Comparison of ENCODE assay signal across 15 mouse cellular contexts in the genomic region with DNA sequence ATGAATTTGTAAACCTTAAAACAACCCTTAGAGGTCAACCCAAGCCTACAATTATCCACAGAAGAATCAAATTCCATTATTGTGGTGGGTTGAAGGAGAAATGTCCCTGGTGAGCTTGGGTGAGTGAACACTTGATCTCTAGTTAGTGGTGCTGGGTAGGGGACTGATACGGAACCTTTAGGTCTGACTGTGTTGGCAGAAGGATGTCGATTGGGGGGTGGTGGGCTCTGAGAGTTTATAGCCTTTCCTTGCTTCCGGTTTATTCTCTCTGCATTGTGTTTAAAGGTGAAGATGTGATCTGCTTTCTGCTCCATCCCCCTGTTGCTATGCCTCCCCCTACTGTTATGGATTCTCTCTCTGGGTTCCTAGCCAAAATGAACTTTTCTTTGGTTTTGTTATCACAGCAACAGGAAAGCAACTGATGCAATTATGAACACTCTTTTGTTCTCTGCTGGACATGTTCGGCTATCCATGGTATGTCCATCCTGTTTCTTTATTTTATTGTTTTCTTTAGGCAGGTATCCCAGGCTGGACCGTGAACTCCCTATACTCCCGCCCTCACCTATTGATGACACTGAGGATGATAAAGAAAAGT. TPM values are rescaled to one million over a fixed set of nuclear protein-coding genes. Genes with fewer than 3 reads are reported as not detected.
DNase-seq lines count a peak whose midpoint lies in the region; ATAC-seq lines count a peak whose summit lies in the region.
"Had no signal": no experiment of that assay in that cellular context is flagged by ENCODE, and none has a peak within 500 bp of the region (broad histone marks: within the 10 kb centered on the region; RNA-seq: fewer than 3 reads in every experiment).

No protein-coding gene starts in this region.

- no peak overlapping the region for H3K4me3 ChIP-seq in heart, embryonic 11.5 days (ENCODE audit: low read depth, low read length)
- no peak overlapping the region for H3K4me3 ChIP-seq in kidney, embryonic 14.5 days (ENCODE audit: low read length)
- H3K4me3 ChIP-seq in hindbrain, embryonic 13.5 days: no peak overlapping the region
- no peak overlapping the region for H3K4me3 ChIP-seq in forebrain, embryonic 13.5 days
- H3K4me3 ChIP-seq: erythroblast, embryonic 14.5 days; stomach, embryonic 15.5 days had no signal

- no peak overlapping the region; the same call in 1 of the 2 replicates for H3K9ac ChIP-seq in heart, embryonic 11.5 days (ENCODE audit: low read depth, low read length)
- no peak overlapping the region for H3K9ac ChIP-seq in kidney, embryonic 14.5 days (ENCODE audit: low read depth, low read length)
- no peak overlapping the region for H3K9ac ChIP-seq in hindbrain, embryonic 13.5 days
- no peak overlapping the region for H3K9ac ChIP-seq in forebrain, embryonic 13.5 days
- H3K9ac ChIP-seq: liver, embryonic 14.5 days; stomach, embryonic 15.5 days had no signal

- no peak overlapping the region; the same call in 1 of the 2 replicates for H3K27ac ChIP-seq in heart, embryonic 11.5 days (ENCODE audit: low read depth, low read length)
- H3K27ac ChIP-seq in kidney, embryonic 14.5 days (ENCODE audit: low read depth, low read length): no peak overlapping the region
- H3K27ac ChIP-seq in hindbrain, embryonic 13.5 days: no peak overlapping the region
- H3K27ac ChIP-seq in forebrain, embryonic 13.5 days: no peak overlapping the region
- H3K27ac ChIP-seq: liver, embryonic 14.5 days had no signal

- intact Hi-C loops in heart, postnatal 25 days (cut with DNase I): loop anchor here (10.0 kb wide), 2 partner anchors 396 to 466 kb away; no protein-coding TSS in a partner anchor

- WGBS in heart, embryonic 11.5 days (ENCODE audit: insufficient replicate concordance): 57% methylated on average over 6 of the region's 6 CpGs
- WGBS in kidney, embryonic 14.5 days: 56% methylated on average over 6 of the region's 6 CpGs
- WGBS in hindbrain, embryonic 13.5 days: 59% methylated on average over 6 of the region's 6 CpGs
- WGBS in forebrain, embryonic 13.5 days: 60% methylated on average over 6 of the region's 6 CpGs

- no peaks in the 10 kb centered on the region for H3K36me3 ChIP-seq in heart, embryonic 11.5 days (ENCODE audit: control insufficient read depth, insufficient read depth, low read length)
- H3K36me3 ChIP-seq in kidney, embryonic 14.5 days (ENCODE audit: control insufficient read depth, insufficient read depth, low read length): no peaks in the 10 kb centered on the region
- peaks cover 4% of the 10 kb centered on the region for H3K36me3 ChIP-seq in hindbrain, embryonic 13.5 days
- 0 out of 2 replicates have a peak, but pooled peaks cover 4% of the 10 kb centered on the region for H3K36me3 ChIP-seq in forebrain, embryonic 13.5 days (ENCODE audit: poor library complexity, severe bottlenecking)
- H3K36me3 ChIP-seq: stomach, embryonic 15.5 days had no signal

- no peaks in the 10 kb centered on the region for H3K4me1 ChIP-seq in heart, embryonic 11.5 days (ENCODE audit: control insufficient read depth, insufficient read depth, low read length)
- H3K4me1 ChIP-seq in kidney, embryonic 14.5 days (ENCODE audit: control insufficient read depth, insufficient read depth, low read length): 0 out of 2 replicates have a peak, but pooled peaks cover 8% of the 10 kb centered on the region
- H3K4me1 ChIP-seq in hindbrain, embryonic 13.5 days (replicated peaks): peaks cover 20% of the 10 kb centered on the region
- peaks cover 13% of the 10 kb centered on the region for H3K4me1 ChIP-seq in forebrain, embryonic 13.5 days
- H3K4me1 ChIP-seq: stomach, embryonic 15.5 days had no signal

- H3K27me3 ChIP-seq in heart, embryonic 11.5 days (ENCODE audit: control insufficient read depth, insufficient read depth, low read length): no peaks in the 10 kb centered on the region
- H3K27me3 ChIP-seq in kidney, embryonic 14.5 days (ENCODE audit: control insufficient read depth, insufficient read depth, low read length): no peaks in the 10 kb centered on the region
- H3K27me3 ChIP-seq in hindbrain, embryonic 13.5 days: no peaks in the 10 kb centered on the region
- no peaks in the 10 kb centered on the region for H3K27me3 ChIP-seq in forebrain, embryonic 13.5 days
- H3K27me3 ChIP-seq: stomach, embryonic 15.5 days had no signal

- DNase-seq in heart, postnatal 25 days (ENCODE audit: low spot score): no peak
- DNase-seq in kidney, postnatal 10 days: no peak
- DNase-seq in 3T3-L1 (ENCODE audit: low read depth, low spot score): peak; percentile 56
- DNase-seq in gastrocnemius, adult 8-10 months (ENCODE audit: low spot score in 2 of 2): no peak
- DNase-seq: cerebellum, adult 11 months had no signal

- no peaks in the 10 kb centered on the region for H3K9me3 ChIP-seq in heart, embryonic 11.5 days (replicated peaks; ENCODE audit: control insufficient read depth, low read length)
- no peaks in the 10 kb centered on the region for H3K9me3 ChIP-seq in kidney, embryonic 14.5 days (ENCODE audit: control insufficient read depth, low read length)
- no peaks in the 10 kb centered on the region for H3K9me3 ChIP-seq in hindbrain, embryonic 13.5 days
- peaks cover 3% of the 10 kb centered on the region; the same call in 1 of the 2 replicates for H3K9me3 ChIP-seq in forebrain, embryonic 13.5 days (replicated peaks)
- H3K9me3 ChIP-seq: stomach, embryonic 15.5 days had no signal

- ATAC-seq in heart, embryonic 11.5 days (replicated peaks; ENCODE audit: insufficient number of reproducible peaks, low FRiP score, low TSS enrichment): no peak
- ATAC-seq in kidney, embryonic 14.5 days (ENCODE audit: low FRiP score, low TSS enrichment): no peak
- no peak for ATAC-seq in hindbrain, embryonic 13.5 days (ENCODE audit: low FRiP score)
- ATAC-seq in forebrain, embryonic 13.5 days: no peak
- ATAC-seq: activated CD4-positive, CD25-positive, alpha-beta regulatory T cell, adult 4 months had no signal

- H3K4me2 ChIP-seq in heart, embryonic 11.5 days: peak overlapping the region; percentile 61; the same call in 1 of the 2 replicates
- peak overlapping the region; percentile 36; the same call in 1 of the 2 replicates for H3K4me2 ChIP-seq in kidney, embryonic 14.5 days (replicated peaks; ENCODE audit: low read depth, low read length)
- peak overlapping the region; percentile 66; the same call in 1 of the 2 replicates for H3K4me2 ChIP-seq in hindbrain, embryonic 13.5 days
- H3K4me2 ChIP-seq in forebrain, embryonic 13.5 days: no peak overlapping the region; the same call in 1 of the 2 replicates

RNA-seq across cellular contexts. Expression of a gene that starts 2.2 kb away (rescaled TPM):
- polyA plus RNA-seq in heart, embryonic 11.5 days (2014; fragmentation: Nextera tagmentation; extraction: Ambion mirVana): 12.3 and 12.7 TPM in 2 replicates
- 1 to 10 TPM; 2.4 to 3.3 TPM for total RNA-seq in heart, postnatal 25 days (2021)
- 10.3 and 14.7 TPM in 2 replicates for polyA plus RNA-seq in kidney, embryonic 14.5 days (2014; fragmentation: Nextera tagmentation; extraction: Ambion mirVana)
- polyA plus RNA-seq in hindbrain, embryonic 13.5 days (2015; fragmentation: Nextera tagmentation; extraction: Ambion mirVana): 32.0 and 34.5 TPM in 2 replicates
- total RNA-seq in gastrocnemius, adult 8-10 months (2022): 1 to 10 TPM in 3 of 4 experiments, under 1 TPM in 1; 0.90 to 1.3 (median 1.2) TPM
- 23.0 and 24.5 TPM in 2 replicates for polyA plus RNA-seq in forebrain, embryonic 13.5 days (2015; fragmentation: Nextera tagmentation; extraction: Ambion mirVana)

RNA-seq across cellular contexts. Expression of a gene that starts 34.0 kb away (rescaled TPM):
- not detected in 2 replicates for polyA plus RNA-seq in heart, embryonic 11.5 days (2014; fragmentation: Nextera tagmentation; extraction: Ambion mirVana)
- not detected for total RNA-seq in heart, postnatal 25 days (2021)
- polyA plus RNA-seq in kidney, embryonic 14.5 days (2014; fragmentation: Nextera tagmentation; extraction: Ambion mirVana): not detected in 2 replicates
- not detected in 2 replicates for polyA plus RNA-seq in hindbrain, embryonic 13.5 days (2015; fragmentation: Nextera tagmentation; extraction: Ambion mirVana)
- not detected for total RNA-seq in gastrocnemius, adult 8-10 months (2022)
- not detected in 2 replicates for polyA plus RNA-seq in forebrain, embryonic 13.5 days (2015; fragmentation: Nextera tagmentation; extraction: Ambion mirVana)
- total RNA-seq: left cerebral cortex, adult 18-20 months; MEL had no signal
- polyA plus RNA-seq: activated CD4-positive, CD25-positive, alpha-beta regulatory T cell, adult 4 months; erythroblast, embryonic 14.5 days; liver, embryonic 14.5 days had no signal

RNA-seq across cellular contexts. Expression of a gene that starts 57.9 kb away (rescaled TPM):
- polyA plus RNA-seq in heart, embryonic 11.5 days (2014; fragmentation: Nextera tagmentation; extraction: Ambion mirVana): not detected in 2 replicates
- total RNA-seq in heart, postnatal 25 days (2021): under 1 TPM; 0.25 to 0.44 TPM
- polyA plus RNA-seq in kidney, embryonic 14.5 days (2014; fragmentation: Nextera tagmentation; extraction: Ambion mirVana): not detected in 2 replicates
- polyA plus RNA-seq in hindbrain, embryonic 13.5 days (2015; fragmentation: Nextera tagmentation; extraction: Ambion mirVana): 0.04 TPM in 1 of 2 replicates, not detected in the other
- under 1 TPM in 1 of 4 experiments, not detected in 3; 0.19 TPM for total RNA-seq in gastrocnemius, adult 8-10 months (2022)
- not detected in 2 replicates for polyA plus RNA-seq in forebrain, embryonic 13.5 days (2015; fragmentation: Nextera tagmentation; extraction: Ambion mirVana)
- total RNA-seq: MEL had no signal
- polyA plus RNA-seq: erythroblast, embryonic 14.5 days had no signal
